In genomic region chr3:105452556-105453213, GRCm38 (mm10) we compare ENCODE assay signal across 8 mouse cellular contexts. TPM values are rescaled to one million over a fixed set of nuclear protein-coding genes. Genes with fewer than 3 reads are reported as not detected.
DNase-seq lines count a peak whose midpoint lies in the region; ATAC-seq and TF ChIP-seq lines count a peak whose summit lies in the region.

No protein-coding gene starts in this region.

- H3K9me3 ChIP-seq in heart, embryonic 11.5 days (replicated peaks; ENCODE audit: control insufficient read depth, low read length): no peaks in the 10 kb centered on the region
- H3K9me3 ChIP-seq in kidney, embryonic 16.5 days (ENCODE audit: low read length): no peaks in the 10 kb centered on the region
- H3K9me3 ChIP-seq in liver, postnatal 0 days (ENCODE audit: low read length): no peaks in the 10 kb centered on the region

- peak; percentile 51 for ATAC-seq in heart, embryonic 11.5 days (replicated peaks; ENCODE audit: insufficient number of reproducible peaks, low FRiP score, low TSS enrichment)
- peak; percentile 50; the same call in 1 of the 2 replicates for ATAC-seq in kidney, embryonic 16.5 days (ENCODE audit: low FRiP score, low TSS enrichment)
- no peak for ATAC-seq in liver, postnatal 0 days

- H3K4me3 ChIP-seq in spleen, adult 2 months (ENCODE audit: extremely low read depth, insufficient read depth, insufficient read length): peak overlapping the region; percentile 22; the same call in 1 of the 2 replicates
- peak overlapping the region; percentile 75 for H3K4me3 ChIP-seq in cortical plate, adult 2 months (ENCODE audit: insufficient read depth, low read length)
- peak overlapping the region; percentile 67 for H3K4me3 ChIP-seq in heart, embryonic 11.5 days (ENCODE audit: low read depth, low read length)
- peak overlapping the region; percentile 63 for H3K4me3 ChIP-seq in kidney, embryonic 16.5 days (ENCODE audit: low read length)
- H3K4me3 ChIP-seq in liver, postnatal 0 days (ENCODE audit: low read depth, low read length): peak overlapping the region; percentile 46

- H3K36me3 ChIP-seq in spleen, adult 2 months (ENCODE audit: control insufficient read depth, insufficient read depth, low read length): no peaks in the 10 kb centered on the region
- no peaks in the 10 kb centered on the region for H3K36me3 ChIP-seq in heart, embryonic 11.5 days (ENCODE audit: control insufficient read depth, insufficient read depth, low read length)
- H3K36me3 ChIP-seq in kidney, embryonic 16.5 days (ENCODE audit: insufficient read depth, low read length): no peaks in the 10 kb centered on the region
- H3K36me3 ChIP-seq in liver, postnatal 0 days (replicated peaks; ENCODE audit: insufficient read depth, low read length): no peaks in the 10 kb centered on the region

- H3K9ac ChIP-seq in heart, embryonic 11.5 days (ENCODE audit: low read depth, low read length): peak overlapping the region; percentile 70
- peak overlapping the region; percentile 77 for H3K9ac ChIP-seq in kidney, embryonic 16.5 days (replicated peaks; ENCODE audit: low read length)
- no peak overlapping the region for H3K9ac ChIP-seq in liver, postnatal 0 days (replicated peaks)

- DNase-seq in spleen, adult 2 months (ENCODE audit: low read depth in 1 of 2, low spot score in 2 of 2): no peak
- DNase-seq in spleen, postnatal 10 days (ENCODE audit: low spot score in 2 of 2): no peak
- peak; percentile 18 for DNase-seq in liver, postnatal 0 days
- DNase-seq in right cerebral cortex, adult 18-20 months: peak; percentile 38
- no peak for DNase-seq in spleen, postnatal 4 days (ENCODE audit: low spot score in 2 of 2)

- TF ChIP-seq EP300 in liver, postnatal 0 days (IDR thresholded peaks at IDR 0.05; ENCODE audit: low read depth): no peak

- peaks cover 16% of the 10 kb centered on the region for H3K27me3 ChIP-seq in spleen, adult 2 months (ENCODE audit: control insufficient read depth, insufficient read depth, low read length)
- H3K27me3 ChIP-seq in heart, embryonic 11.5 days (ENCODE audit: control insufficient read depth, insufficient read depth, low read length): peaks cover 51% of the 10 kb centered on the region
- peaks cover 63% of the 10 kb centered on the region for H3K27me3 ChIP-seq in kidney, embryonic 16.5 days (ENCODE audit: insufficient read depth, low read length)
- H3K27me3 ChIP-seq in liver, postnatal 0 days (ENCODE audit: insufficient read depth, low read length): peaks cover 63% of the 10 kb centered on the region

- TF ChIP-seq POLR2A in spleen, adult 2 months (IDR thresholded peaks at IDR 0.05; ENCODE audit: low read depth, low read length): no peak
- TF ChIP-seq POLR2A in cortical plate, adult 2 months (IDR thresholded peaks at IDR 0.05; ENCODE audit: extremely low read depth, insufficient read depth, low read length): 0 out of 2 replicates have a peak, but pooled peaks have one; percentile 14

- 2% methylated on average over 59 of the region's 60 CpGs for WGBS in spleen, adult 2 months
- under 1% methylated on average over 48 of the region's 60 CpGs for WGBS in heart, embryonic 11.5 days (ENCODE audit: insufficient replicate concordance)
- WGBS in kidney, embryonic 16.5 days: 0% methylated on average over 45 of the region's 60 CpGs
- WGBS in liver, postnatal 0 days (ENCODE audit: insufficient replicate concordance): 2% methylated on average over 27 of the region's 60 CpGs

- no peak for TF ChIP-seq CTCF in spleen, adult 2 months (IDR thresholded peaks at IDR 0.05; ENCODE audit: extremely low read depth, insufficient read depth, insufficient read length, insufficient replicate concordance)
- TF ChIP-seq CTCF in cortical plate, adult 2 months (IDR thresholded peaks at IDR 0.05; ENCODE audit: extremely low read depth, insufficient read depth, low read length): no peak
- no peak for TF ChIP-seq CTCF in liver, postnatal 0 days (IDR thresholded peaks at IDR 0.05; ENCODE audit: low read depth)

- H3K27ac ChIP-seq in spleen, adult 2 months (ENCODE audit: insufficient read depth, low read length): no peak overlapping the region
- H3K27ac ChIP-seq in cortical plate, adult 2 months (ENCODE audit: insufficient read depth, low read length): peak overlapping the region; percentile 94
- H3K27ac ChIP-seq in heart, embryonic 11.5 days (ENCODE audit: low read depth, low read length): no peak overlapping the region
- peak overlapping the region; percentile 17; the same call in 1 of the 2 replicates for H3K27ac ChIP-seq in kidney, embryonic 16.5 days (ENCODE audit: low read length)
- no peak overlapping the region for H3K27ac ChIP-seq in liver, postnatal 0 days (ENCODE audit: low read depth)

- no peaks in the 10 kb centered on the region for H3K4me1 ChIP-seq in spleen, adult 2 months (ENCODE audit: control insufficient read depth, insufficient read depth, insufficient read length)
- H3K4me1 ChIP-seq in cortical plate, adult 2 months (ENCODE audit: control insufficient read depth, insufficient read depth, low read length): peaks cover 16% of the 10 kb centered on the region
- H3K4me1 ChIP-seq in heart, embryonic 11.5 days (ENCODE audit: control insufficient read depth, insufficient read depth, low read length): peaks cover 11% of the 10 kb centered on the region
- H3K4me1 ChIP-seq in kidney, embryonic 16.5 days (ENCODE audit: insufficient read depth, low read length): peaks cover 21% of the 10 kb centered on the region
- H3K4me1 ChIP-seq in liver, postnatal 0 days (ENCODE audit: insufficient read depth): peaks cover 4% of the 10 kb centered on the region

- peak overlapping the region; percentile 100 for H3K4me2 ChIP-seq in heart, embryonic 11.5 days
- peak overlapping the region; percentile 100 for H3K4me2 ChIP-seq in kidney, embryonic 16.5 days (replicated peaks; ENCODE audit: low read depth, low read length)
- peak overlapping the region; percentile 76 for H3K4me2 ChIP-seq in liver, postnatal 0 days (ENCODE audit: low read depth, low read length)

RNA-seq across cellular contexts. Expression of gene Kcnd3, which starts 0.6 kb away (rescaled TPM):
- polyA plus RNA-seq in spleen, adult 2 months (2012; rRNA removed): 2.5 and 4.0 TPM in 2 replicates
- polyA plus RNA-seq in cortical plate, adult 2 months (2012; rRNA removed): 21.2 and 22.0 TPM in 2 replicates
- polyA plus RNA-seq in heart, embryonic 11.5 days (2014; fragmentation: Nextera tagmentation; extraction: Ambion mirVana): 0.54 and 0.56 TPM in 2 replicates
- polyA plus RNA-seq in kidney, embryonic 16.5 days (2015; fragmentation: Nextera tagmentation; extraction: Ambion mirVana): 2.7 and 2.9 TPM in 2 replicates
- polyA plus RNA-seq in liver, postnatal 0 days (2015; fragmentation: Nextera tagmentation; extraction: Ambion mirVana): 0.02 and 0.05 TPM in 2 replicates

Comparison
In these comparisons a context has a peak if more than half of its experiments do, and no peak if none do; other contexts are left out.
1. DNase-seq: peak in liver, postnatal 0 days (single experiment) and right cerebral cortex, adult 18-20 months (single experiment); none in spleen, adult 2 months (0 of 2), spleen, postnatal 10 days (0 of 2) and spleen, postnatal 4 days (0 of 2).
2. H3K27ac ChIP-seq: peak in cortical plate, adult 2 months (single experiment) and kidney, embryonic 16.5 days (single experiment); none in spleen, adult 2 months (single experiment), heart, embryonic 11.5 days (single experiment) and liver, postnatal 0 days (single experiment).
3. H3K4me3 ChIP-seq: peak in every context shown above with its lines; median percentile 75 in cortical plate, adult 2 months; 67 in heart, embryonic 11.5 days; 63 in kidney, embryonic 16.5 days; 46 in liver, postnatal 0 days; 22 in spleen, adult 2 months.
4. Peak in every context shown above with its lines, with median percentiles within 50 percentile points of each other: H3K4me2 ChIP-seq.